Comparison of ENCODE assay signal across 10 mouse cellular contexts in genomic region chr12:89383254-89383653, GRCm38 (mm10).
DNase-seq lines count a peak whose midpoint lies in the region; ATAC-seq and TF ChIP-seq lines count a peak whose summit lies in the region.
"Had no signal": no experiment of that assay in that cellular context is flagged by ENCODE, and none has a peak within 500 bp of the region (broad histone marks: within the 10 kb centered on the region; RNA-seq: fewer than 3 reads in every experiment).

No protein-coding gene starts in this region.

- no peak for TF ChIP-seq EP300 in stomach, postnatal 0 days (optimal IDR thresholded peaks at IDR 0.05)

- ATAC-seq in forebrain, embryonic 11.5 days (replicated peaks; ENCODE audit: low FRiP score) = peak; percentile 55; the same call in 1 of the 2 replicates
- ATAC-seq in neural tube, embryonic 14.5 days (ENCODE audit: low read depth) = peak; percentile 81
- ATAC-seq in neural tube, embryonic 15.5 days (ENCODE audit: low FRiP score) = no peak; the same call in 1 of the 2 replicates
- ATAC-seq in stomach, postnatal 0 days (ENCODE audit: low FRiP score, low TSS enrichment) = no peak
- no peak for ATAC-seq in erythroid progenitor cell, adult 5-6 weeks (replicated peaks; ENCODE audit: low FRiP score, poor library complexity, severe bottlenecking)

- no peak overlapping the region for H3K4me3 ChIP-seq in forebrain, embryonic 11.5 days (ENCODE audit: low read depth, low read length)
- no peak overlapping the region for H3K4me3 ChIP-seq in forebrain, embryonic 10.5 days
- H3K4me3 ChIP-seq in neural tube, embryonic 14.5 days (ENCODE audit: low read depth, low read length) = no peak overlapping the region
- no peak overlapping the region for H3K4me3 ChIP-seq in neural tube, embryonic 15.5 days (replicated peaks)
- H3K4me3 ChIP-seq in stomach, postnatal 0 days (ENCODE audit: low read depth, low read length) = no peak overlapping the region

- no peak overlapping the region for H3K9ac ChIP-seq in forebrain, embryonic 11.5 days (ENCODE audit: low read length)
- no peak overlapping the region for H3K9ac ChIP-seq in neural tube, embryonic 14.5 days (replicated peaks; ENCODE audit: low read depth, low read length)
- no peak overlapping the region for H3K9ac ChIP-seq in neural tube, embryonic 15.5 days (replicated peaks)
- no peak overlapping the region for H3K9ac ChIP-seq in stomach, postnatal 0 days (ENCODE audit: low read length)

- H3K36me3 ChIP-seq in forebrain, embryonic 11.5 days (ENCODE audit: control insufficient read depth, insufficient read depth, low read length) = no peaks in the 10 kb centered on the region
- no peaks in the 10 kb centered on the region for H3K36me3 ChIP-seq in forebrain, embryonic 10.5 days (replicated peaks)
- H3K36me3 ChIP-seq in neural tube, embryonic 14.5 days (ENCODE audit: control insufficient read depth, insufficient read depth, low read length) = no peaks in the 10 kb centered on the region
- no peaks in the 10 kb centered on the region for H3K36me3 ChIP-seq in neural tube, embryonic 15.5 days
- no peaks in the 10 kb centered on the region for H3K36me3 ChIP-seq in stomach, postnatal 0 days (ENCODE audit: control insufficient read depth, insufficient read depth, low read length)

- peak; percentile 70 for TF ChIP-seq CTCF in stomach, postnatal 0 days (IDR thresholded peaks at IDR 0.05; ENCODE audit: low read depth)

- no peaks in the 10 kb centered on the region for H3K9me3 ChIP-seq in forebrain, embryonic 11.5 days (ENCODE audit: control insufficient read depth, low read length)
- H3K9me3 ChIP-seq in forebrain, embryonic 10.5 days = no peaks in the 10 kb centered on the region
- no peaks in the 10 kb centered on the region for H3K9me3 ChIP-seq in neural tube, embryonic 14.5 days (ENCODE audit: control insufficient read depth, low read length)
- no peaks in the 10 kb centered on the region for H3K9me3 ChIP-seq in neural tube, embryonic 15.5 days (replicated peaks)
- no peaks in the 10 kb centered on the region for H3K9me3 ChIP-seq in stomach, postnatal 0 days (ENCODE audit: control insufficient read depth, low read length)

- H3K4me2 ChIP-seq in forebrain, embryonic 11.5 days (ENCODE audit: low read depth, low read length, severe bottlenecking) = no peak overlapping the region
- no peak overlapping the region for H3K4me2 ChIP-seq in neural tube, embryonic 14.5 days (ENCODE audit: low read depth, low read length)
- no peak overlapping the region for H3K4me2 ChIP-seq in neural tube, embryonic 15.5 days
- H3K4me2 ChIP-seq in stomach, postnatal 0 days (replicated peaks; ENCODE audit: low read depth) = no peak overlapping the region
- H3K4me2 ChIP-seq: liver, embryonic 11.5 days had no signal

- DNase-seq in forebrain, embryonic 11.5 days (ENCODE audit: low spot score) = no peak
- no peak for DNase-seq in forebrain, embryonic 10.5 days (ENCODE audit: extremely low spot score, low spot score)
- peak; percentile 24 for DNase-seq in forelimb bud, embryonic 11.5 days (ENCODE audit: low read depth, low spot score)
- no peak for DNase-seq in stomach, postnatal 0 days (ENCODE audit: low spot score)
- no peak for DNase-seq in gastrocnemius, adult 8-10 months (ENCODE audit: low spot score in 2 of 2)
- DNase-seq: gastrocnemius, postnatal 10 days had no signal

- WGBS in forebrain, embryonic 11.5 days = 8% methylated on average over 3 of the region's 3 CpGs
- WGBS in forebrain, embryonic 10.5 days = 26% methylated on average over 3 of the region's 3 CpGs
- WGBS in neural tube, embryonic 14.5 days = 17% methylated on average over 3 of the region's 3 CpGs
- 14% methylated on average over 3 of the region's 3 CpGs for WGBS in neural tube, embryonic 15.5 days
- 14% methylated on average over 3 of the region's 3 CpGs for WGBS in stomach, postnatal 0 days

- H3K4me1 ChIP-seq in forebrain, embryonic 11.5 days (replicated peaks; ENCODE audit: control insufficient read depth, insufficient read depth, low read length) = no peaks in the 10 kb centered on the region
- H3K4me1 ChIP-seq in forebrain, embryonic 10.5 days = no peaks in the 10 kb centered on the region
- no peaks in the 10 kb centered on the region for H3K4me1 ChIP-seq in neural tube, embryonic 14.5 days (ENCODE audit: control insufficient read depth, insufficient read depth, low read length)
- no peaks in the 10 kb centered on the region for H3K4me1 ChIP-seq in neural tube, embryonic 15.5 days
- H3K4me1 ChIP-seq in stomach, postnatal 0 days (replicated peaks; ENCODE audit: control insufficient read depth, insufficient read depth) = no peaks in the 10 kb centered on the region

- H3K27ac ChIP-seq in forebrain, embryonic 11.5 days (ENCODE audit: low read depth, low read length) = no peak overlapping the region
- no peak overlapping the region for H3K27ac ChIP-seq in forebrain, embryonic 10.5 days
- H3K27ac ChIP-seq in neural tube, embryonic 14.5 days (ENCODE audit: low read depth, low read length) = no peak overlapping the region
- no peak overlapping the region for H3K27ac ChIP-seq in neural tube, embryonic 15.5 days (replicated peaks)
- H3K27ac ChIP-seq in stomach, postnatal 0 days (replicated peaks) = no peak overlapping the region

- H3K27me3 ChIP-seq in forebrain, embryonic 11.5 days (ENCODE audit: control insufficient read depth, insufficient read depth, low read length) = no peaks in the 10 kb centered on the region
- H3K27me3 ChIP-seq in forebrain, embryonic 10.5 days (ENCODE audit: poor library complexity, severe bottlenecking) = no peaks in the 10 kb centered on the region
- H3K27me3 ChIP-seq in neural tube, embryonic 14.5 days (ENCODE audit: control insufficient read depth, insufficient read depth, low read length) = no peaks in the 10 kb centered on the region
- no peaks in the 10 kb centered on the region for H3K27me3 ChIP-seq in neural tube, embryonic 15.5 days (replicated peaks)
- H3K27me3 ChIP-seq in stomach, postnatal 0 days (ENCODE audit: control insufficient read depth, insufficient read depth, low read length) = no peaks in the 10 kb centered on the region

Comparison
In these comparisons a context has a peak if more than half of its experiments do, and no peak if none do; other contexts are left out.
1. ATAC-seq: peak in forebrain, embryonic 11.5 days (single experiment) and neural tube, embryonic 14.5 days (single experiment); none in neural tube, embryonic 15.5 days (single experiment), stomach, postnatal 0 days (single experiment) and erythroid progenitor cell, adult 5-6 weeks (single experiment).